23 mouse cellular contexts compared by ENCODE assay signal in genomic region chr16:34207972-34208371, GRCm38 (mm10).
DNase-seq lines count a peak whose midpoint lies in the region; ATAC-seq and TF ChIP-seq lines count a peak whose summit lies in the region.
"Had no signal": no experiment of that assay in that cellular context is flagged by ENCODE, and none has a peak within 500 bp of the region (broad histone marks: within the 10 kb centered on the region; RNA-seq: fewer than 3 reads in every experiment).

No protein-coding gene starts in this region.

- intact Hi-C loops in gastrocnemius, adult 2 months (cut with DNase I), result no loop called here

- H3K27ac ChIP-seq in gastrocnemius, adult 2 months, result no peak overlapping the region
- H3K27ac ChIP-seq in intestine, postnatal 0 days (ENCODE audit: low read depth, low read length), result no peak overlapping the region
- H3K27ac ChIP-seq in intestine, embryonic 16.5 days (ENCODE audit: low read length), result no peak overlapping the region
- no peak overlapping the region for H3K27ac ChIP-seq in midbrain, postnatal 0 days (ENCODE audit: low read depth, low read length)
- no peak overlapping the region for H3K27ac ChIP-seq in midbrain, embryonic 16.5 days (ENCODE audit: low read length)
- H3K27ac ChIP-seq: forebrain, embryonic 10.5 days; limb, embryonic 12.5 days; neural tube, embryonic 13.5 days; stomach, embryonic 15.5 days had no signal

- no peaks in the 10 kb centered on the region; the same call in 1 of the 2 replicates for H3K36me3 ChIP-seq in intestine, postnatal 0 days (ENCODE audit: control insufficient read depth, insufficient read depth)
- no peaks in the 10 kb centered on the region for H3K36me3 ChIP-seq in intestine, embryonic 16.5 days (ENCODE audit: control insufficient read depth, insufficient read depth, low read length)
- H3K36me3 ChIP-seq in midbrain, postnatal 0 days (ENCODE audit: insufficient read depth, low read length), result peaks cover 28% of the 10 kb centered on the region
- H3K36me3 ChIP-seq in midbrain, embryonic 16.5 days (ENCODE audit: control insufficient read depth, insufficient read depth, low read length), result peaks cover 20% of the 10 kb centered on the region
- H3K36me3 ChIP-seq: G1E; stomach, embryonic 15.5 days had no signal

- no peaks in the 10 kb centered on the region for H3K27me3 ChIP-seq in intestine, postnatal 0 days (replicated peaks; ENCODE audit: control insufficient read depth, insufficient read depth, low read length)
- H3K27me3 ChIP-seq in intestine, embryonic 16.5 days (replicated peaks; ENCODE audit: control insufficient read depth, insufficient read depth, low read length), result no peaks in the 10 kb centered on the region
- no peaks in the 10 kb centered on the region for H3K27me3 ChIP-seq in midbrain, postnatal 0 days (ENCODE audit: insufficient read depth, low read length)
- H3K27me3 ChIP-seq in midbrain, embryonic 16.5 days (ENCODE audit: control insufficient read depth, insufficient read depth, low read depth, low read length), result no peaks in the 10 kb centered on the region
- H3K27me3 ChIP-seq: heart, embryonic 13.5 days; limb, embryonic 12.5 days; neural tube, embryonic 13.5 days; stomach, embryonic 15.5 days had no signal

- TF ChIP-seq CTCF in gastrocnemius, adult 2 months (IDR thresholded peaks at IDR 0.05), result peak; percentile 11; the same call in 1 of the 2 replicates
- TF ChIP-seq CTCF in intestine, postnatal 0 days (IDR thresholded peaks at IDR 0.05; ENCODE audit: low read depth), result peak; percentile 44
- TF ChIP-seq CTCF in midbrain, postnatal 0 days (IDR thresholded peaks at IDR 0.05), result peak; percentile 57

- DNase-seq in gastrocnemius, adult 2 months, result no peak
- DNase-seq in gastrocnemius, postnatal 4 days (ENCODE audit: low spot score in 2 of 2), result no peak
- DNase-seq in midbrain, postnatal 0 days (ENCODE audit: low spot score), result peak; percentile 15
- DNase-seq: adrenal gland, adult 2 months; cerebellum, adult 11-12 months; kidney, adult 2 months; kidney, postnatal 10 days; liver, postnatal 0 days; midbrain, embryonic 14.5 days; thymus, adult 18-20 months; thymus, postnatal 36 days had no signal

- no peaks in the 10 kb centered on the region for H3K9me3 ChIP-seq in intestine, postnatal 0 days (ENCODE audit: control insufficient read depth)
- H3K9me3 ChIP-seq in intestine, embryonic 16.5 days (ENCODE audit: control insufficient read depth, low read length), result no peaks in the 10 kb centered on the region
- H3K9me3 ChIP-seq in midbrain, postnatal 0 days (ENCODE audit: low read length), result no peaks in the 10 kb centered on the region
- no peaks in the 10 kb centered on the region for H3K9me3 ChIP-seq in midbrain, embryonic 16.5 days (replicated peaks; ENCODE audit: control insufficient read depth, low read length, poor library complexity, severe bottlenecking)
- H3K9me3 ChIP-seq: forebrain, embryonic 10.5 days; G1E; heart, embryonic 13.5 days; limb, embryonic 12.5 days; neural tube, embryonic 13.5 days; stomach, embryonic 15.5 days had no signal

- H3K4me2 ChIP-seq in intestine, postnatal 0 days (replicated peaks; ENCODE audit: low read depth), result no peak overlapping the region
- H3K4me2 ChIP-seq in intestine, embryonic 16.5 days (ENCODE audit: low read depth, low read length), result no peak overlapping the region
- H3K4me2 ChIP-seq in midbrain, postnatal 0 days (ENCODE audit: low read depth, low read length, poor library complexity, severe bottlenecking), result no peak overlapping the region
- no peak overlapping the region for H3K4me2 ChIP-seq in midbrain, embryonic 16.5 days (ENCODE audit: low read length)
- H3K4me2 ChIP-seq: heart, embryonic 13.5 days; limb, embryonic 12.5 days; liver, embryonic 11.5 days; neural tube, embryonic 13.5 days; stomach, embryonic 15.5 days had no signal

- H3K4me3 ChIP-seq in gastrocnemius, adult 2 months, result no peak overlapping the region
- no peak overlapping the region for H3K4me3 ChIP-seq in intestine, postnatal 0 days (ENCODE audit: low read depth, low read length)
- no peak overlapping the region for H3K4me3 ChIP-seq in intestine, embryonic 16.5 days (ENCODE audit: low read length)
- no peak overlapping the region for H3K4me3 ChIP-seq in midbrain, postnatal 0 days (ENCODE audit: low read depth, low read length)
- no peak overlapping the region for H3K4me3 ChIP-seq in midbrain, embryonic 16.5 days (ENCODE audit: low read depth, low read length)
- H3K4me3 ChIP-seq: forebrain, embryonic 10.5 days; heart, embryonic 13.5 days; limb, embryonic 12.5 days; myocyte; neural tube, embryonic 13.5 days; stomach, embryonic 15.5 days had no signal

- no peak for ATAC-seq in intestine, postnatal 0 days
- no peak for ATAC-seq in intestine, embryonic 16.5 days
- no peak for ATAC-seq in midbrain, postnatal 0 days (ENCODE audit: low FRiP score)
- no peak for ATAC-seq in midbrain, embryonic 16.5 days
- no peak for ATAC-seq in CD4-positive, CD25-positive, alpha-beta regulatory T cell, adult 4 months

- WGBS in intestine, postnatal 0 days, result 93% methylated on average over 5 of the region's 5 CpGs
- WGBS in intestine, embryonic 16.5 days, result 88% methylated on average over 5 of the region's 5 CpGs
- 92% methylated on average over 5 of the region's 5 CpGs for WGBS in midbrain, postnatal 0 days
- WGBS in midbrain, embryonic 16.5 days, result 94% methylated on average over 5 of the region's 5 CpGs

- no peak overlapping the region for H3K9ac ChIP-seq in intestine, postnatal 0 days (ENCODE audit: low read depth, low read length)
- no peak overlapping the region for H3K9ac ChIP-seq in intestine, embryonic 16.5 days (ENCODE audit: low read depth, low read length)
- no peak overlapping the region for H3K9ac ChIP-seq in midbrain, postnatal 0 days (replicated peaks; ENCODE audit: low read length, poor library complexity, severe bottlenecking)
- no peak overlapping the region for H3K9ac ChIP-seq in midbrain, embryonic 16.5 days (ENCODE audit: low read depth, low read length)
- H3K9ac ChIP-seq: heart, embryonic 13.5 days; limb, embryonic 12.5 days; liver, postnatal 0 days; neural tube, embryonic 13.5 days; stomach, embryonic 15.5 days had no signal

- H3K4me1 ChIP-seq in intestine, postnatal 0 days (replicated peaks; ENCODE audit: control insufficient read depth, insufficient read depth, low read length), result no peaks in the 10 kb centered on the region
- 0 out of 2 replicates have a peak, but pooled peaks cover 4% of the 10 kb centered on the region for H3K4me1 ChIP-seq in intestine, embryonic 16.5 days (ENCODE audit: control insufficient read depth, insufficient read depth, low read length)
- H3K4me1 ChIP-seq in midbrain, postnatal 0 days (ENCODE audit: insufficient read depth, low read length), result no peaks in the 10 kb centered on the region
- peaks cover 4% of the 10 kb centered on the region for H3K4me1 ChIP-seq in midbrain, embryonic 16.5 days (ENCODE audit: control insufficient read depth, insufficient read depth, low read length)
- H3K4me1 ChIP-seq: limb, embryonic 12.5 days; neural tube, embryonic 13.5 days; stomach, embryonic 15.5 days had no signal
